Mouse (Mus musculus): Measurements from ENCODE around the gene Entpd2. TPM values are rescaled to one million over a fixed set of nuclear protein-coding genes. Genes with fewer than 3 reads are reported as not detected.

The Entpd2 gene
- polyA plus RNA-seq, 1 experiment from 2014 or later = 3.6 TPM

DNA sequence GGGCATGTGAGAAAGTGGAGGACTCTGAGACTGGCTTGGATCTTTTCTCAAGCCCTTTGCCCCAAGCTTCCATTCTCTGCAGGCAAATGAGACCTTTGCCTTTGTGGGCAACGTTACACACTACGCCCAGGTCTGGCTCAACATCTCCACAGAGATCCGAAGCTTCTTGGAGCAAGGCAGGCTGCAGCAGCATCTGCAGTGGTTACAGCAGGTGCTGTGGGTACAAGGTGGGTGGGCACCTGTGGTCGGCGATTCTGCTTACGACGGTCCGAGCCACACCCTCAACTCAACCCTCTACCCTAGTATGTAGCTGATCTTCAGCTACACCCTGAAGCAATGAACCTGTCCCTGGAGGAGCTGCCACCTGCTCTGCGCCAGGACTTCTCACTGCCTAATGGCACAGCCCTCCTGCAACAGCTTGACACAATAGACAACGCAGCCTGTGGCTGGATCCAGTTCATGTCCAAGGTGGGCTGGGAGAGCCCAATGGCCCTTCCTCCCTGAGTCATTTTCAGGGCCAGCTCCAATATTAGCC is 40.7 kb downstream of the Entpd2 start:
- no peak overlapping the region for H3K27ac ChIP-seq
- H3K4me1 ChIP-seq (replicated peaks) = peaks cover 9% of the 10 kb centered on the region
- H3K4me2 ChIP-seq = no peak overlapping the region
- H3K4me3 ChIP-seq = no peak overlapping the region
- whole genome bisulfite sequencing = 89% methylated on average over 10 of the region's 10 CpGs
- no peaks in the 10 kb centered on the region for H3K27me3 ChIP-seq
- H3K9me3 ChIP-seq = no peaks in the 10 kb centered on the region
- no peak for ATAC-seq (ENCODE audit: low FRiP score)
- H3K36me3 ChIP-seq = peaks cover 86% of the 10 kb centered on the region
- no peak overlapping the region for H3K9ac ChIP-seq

DNA sequence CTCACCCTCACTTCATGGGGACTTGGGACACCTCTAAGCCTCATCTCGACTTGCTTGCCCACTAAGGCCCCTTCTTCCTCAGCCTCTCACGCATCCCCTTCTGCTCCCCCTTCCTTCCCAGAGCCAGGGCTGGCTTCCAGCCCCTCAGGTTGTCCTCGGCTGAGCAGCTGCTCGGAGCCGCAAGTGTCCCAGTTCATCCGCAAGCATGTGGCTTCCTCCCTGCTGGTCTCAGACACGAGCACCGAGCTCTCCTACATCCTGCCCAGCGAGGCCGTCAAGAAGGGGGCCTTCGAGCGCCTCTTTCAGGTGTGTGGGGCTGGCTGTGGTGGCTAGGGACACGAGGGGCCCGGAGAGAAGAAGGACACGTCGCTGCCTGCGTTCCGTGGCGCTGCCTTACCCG is 45.4 kb downstream of the Entpd2 start:
- no peak overlapping the region for H3K9ac ChIP-seq
- H3K4me1 ChIP-seq (replicated peaks) = no peaks in the 10 kb centered on the region
- no peaks in the 10 kb centered on the region for H3K27me3 ChIP-seq
- H3K36me3 ChIP-seq = peaks cover 100% of the 10 kb centered on the region
- H3K9me3 ChIP-seq = no peaks in the 10 kb centered on the region
- no peak for ATAC-seq (ENCODE audit: low FRiP score)
- no peak overlapping the region for H3K4me2 ChIP-seq
- WGBS = 90% methylated on average over 20 of the region's 20 CpGs
- no peak overlapping the region for H3K27ac ChIP-seq
- H3K4me3 ChIP-seq = no peak overlapping the region

DNA sequence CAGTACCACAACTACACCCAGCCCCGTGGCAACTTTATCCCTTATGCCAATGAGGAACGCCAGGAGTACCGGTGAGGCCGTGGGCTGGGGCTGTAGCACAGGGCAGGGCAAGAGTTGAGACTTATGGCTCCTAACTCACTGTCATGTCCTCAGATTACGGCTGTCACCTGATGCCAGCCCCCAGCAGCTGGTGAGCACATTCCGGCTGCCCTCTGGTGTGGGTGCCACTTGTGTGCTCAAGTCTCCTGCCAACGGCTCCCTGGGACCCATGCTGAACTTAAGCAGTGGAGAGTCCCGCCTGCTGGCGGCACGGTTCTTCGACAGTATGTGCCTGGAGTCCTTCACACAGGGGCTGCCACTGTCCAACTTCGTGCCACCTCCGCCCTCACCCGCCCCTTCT is 47.0 kb downstream of the Entpd2 start:
- Histone ChIP-seq H3K36me3 (peaks cover 100% of the 10 kb centered on the region), H3K4me2 (no peak overlapping the region), H3K4me1 (replicated peaks) (no peaks in the 10 kb centered on the region), H3K4me3 (no peak overlapping the region), H3K9ac (no peak overlapping the region), H3K9me3 (no peaks in the 10 kb centered on the region), H3K27me3 (no peaks in the 10 kb centered on the region), H3K27ac (no peak overlapping the region)
- ATAC-seq (ENCODE audit: low FRiP score) = no peak
- WGBS = 90% methylated on average over 14 of the region's 14 CpGs

Small RNA genes lying within 50 kb of the gene (microRNA-seq; reads per million reads assigned to microRNA genes)
- gene Mir3087 = not detected

Other genes starting within 250 kb of the Entpd2 start
- gene Nrarp, start 215.1 kb upstream of the Entpd2 start, polyA plus RNA-seq (2015; fragmentation: Nextera tagmentation; extraction: Ambion mirVana) = 21.4 and 24.6 TPM in 2 replicates
- 1.6 and 1.9 TPM in 2 replicates for gene Tor4a, start 199.0 kb upstream of the Entpd2 start, polyA plus RNA-seq (2015; fragmentation: Nextera tagmentation; extraction: Ambion mirVana)
- 98.3 and 104 TPM in 2 replicates for gene Nelfb, start 184.4 kb upstream of the Entpd2 start, polyA plus RNA-seq (2015; fragmentation: Nextera tagmentation; extraction: Ambion mirVana)
- not detected in 2 replicates for gene Stpg3, start 181.2 kb upstream of the Entpd2 start, polyA plus RNA-seq (2015; fragmentation: Nextera tagmentation; extraction: Ambion mirVana)
- gene Fam166a, start 177.1 kb upstream of the Entpd2 start, polyA plus RNA-seq (2015; fragmentation: Nextera tagmentation; extraction: Ambion mirVana) = 0.40 and 1.3 TPM in 2 replicates
- 349 and 363 TPM in 2 replicates for gene Tubb4b, start 171.2 kb upstream of the Entpd2 start, polyA plus RNA-seq (2015; fragmentation: Nextera tagmentation; extraction: Ambion mirVana)
- gene Slc34a3, start 161.5 kb upstream of the Entpd2 start, polyA plus RNA-seq (2015; fragmentation: Nextera tagmentation; extraction: Ambion mirVana) = not detected in 2 replicates
- gene Rnf224, start 159.1 kb upstream of the Entpd2 start, polyA plus RNA-seq (2015; fragmentation: Nextera tagmentation; extraction: Ambion mirVana) = not detected in 2 replicates
- gene Rnf208, start 153.6 kb upstream of the Entpd2 start, polyA plus RNA-seq (2015; fragmentation: Nextera tagmentation; extraction: Ambion mirVana) = 90.3 and 92.4 TPM in 2 replicates
- 0.26 TPM in 1 of 2 replicates, not detected in the other for gene Cysrt1, start 153.4 kb upstream of the Entpd2 start, polyA plus RNA-seq (2015; fragmentation: Nextera tagmentation; extraction: Ambion mirVana)
- gene AL732309.1, start 149.0 kb upstream of the Entpd2 start, polyA plus RNA-seq (2015; fragmentation: Nextera tagmentation; extraction: Ambion mirVana) = 5.1 and 6.2 TPM in 2 replicates
- gene Tmem203, start 140.4 kb upstream of the Entpd2 start, polyA plus RNA-seq (2015; fragmentation: Nextera tagmentation; extraction: Ambion mirVana) = 18.6 and 20.9 TPM in 2 replicates
- 16.2 and 17.6 TPM in 2 replicates for gene Tprn, start 133.3 kb upstream of the Entpd2 start, polyA plus RNA-seq (2015; fragmentation: Nextera tagmentation; extraction: Ambion mirVana)
- gene Ssna1, start 123.4 kb upstream of the Entpd2 start, polyA plus RNA-seq (2015; fragmentation: Nextera tagmentation; extraction: Ambion mirVana) = 189 and 199 TPM in 2 replicates
- 143 TPM in 2 replicates for gene Anapc2, start 123.4 kb upstream of the Entpd2 start, polyA plus RNA-seq (2015; fragmentation: Nextera tagmentation; extraction: Ambion mirVana)
- gene Tmem210, start 107.7 kb upstream of the Entpd2 start, polyA plus RNA-seq (2015; fragmentation: Nextera tagmentation; extraction: Ambion mirVana) = not detected in 2 replicates
- gene Lrrc26, start 106.0 kb upstream of the Entpd2 start, polyA plus RNA-seq (2015; fragmentation: Nextera tagmentation; extraction: Ambion mirVana) = 0.22 TPM in 1 of 2 replicates, not detected in the other
- 22.5 and 24.5 TPM in 2 replicates for gene Grin1, start 76.7 kb upstream of the Entpd2 start, polyA plus RNA-seq (2015; fragmentation: Nextera tagmentation; extraction: Ambion mirVana)
- gene Man1b1, start 63.5 kb upstream of the Entpd2 start, polyA plus RNA-seq (2015; fragmentation: Nextera tagmentation; extraction: Ambion mirVana) = 50.0 and 59.8 TPM in 2 replicates
- 22.8 and 23.0 TPM in 2 replicates for gene Dpp7, start 39.5 kb upstream of the Entpd2 start, polyA plus RNA-seq (2015; fragmentation: Nextera tagmentation; extraction: Ambion mirVana)
- 5.2 and 6.2 TPM in 2 replicates for gene Uap1l1, start 30.2 kb upstream of the Entpd2 start, polyA plus RNA-seq (2015; fragmentation: Nextera tagmentation; extraction: Ambion mirVana)
- gene Sapcd2, start 23.6 kb upstream of the Entpd2 start, polyA plus RNA-seq (2015; fragmentation: Nextera tagmentation; extraction: Ambion mirVana) = 9.6 and 16.5 TPM in 2 replicates
- gene Npdc1, start 3.5 kb downstream of the Entpd2 start, polyA plus RNA-seq (2015; fragmentation: Nextera tagmentation; extraction: Ambion mirVana) = 411 and 423 TPM in 2 replicates
- 0.19 TPM in 1 of 2 replicates, not detected in the other for gene Fut7, start 27.4 kb downstream of the Entpd2 start, polyA plus RNA-seq (2015; fragmentation: Nextera tagmentation; extraction: Ambion mirVana)
- gene Abca2, start 32.8 kb downstream of the Entpd2 start, polyA plus RNA-seq (2015; fragmentation: Nextera tagmentation; extraction: Ambion mirVana) = 10.0 and 11.6 TPM in 2 replicates
- 3.4 and 3.7 TPM in 2 replicates for gene Clic3, start 61.0 kb downstream of the Entpd2 start, polyA plus RNA-seq (2015; fragmentation: Nextera tagmentation; extraction: Ambion mirVana)
- 91.6 and 98.8 TPM in 2 replicates for gene Paxx, start 65.2 kb downstream of the Entpd2 start, polyA plus RNA-seq (2015; fragmentation: Nextera tagmentation; extraction: Ambion mirVana)
- 50.3 and 50.5 TPM in 2 replicates for gene Ptgds, start 74.2 kb downstream of the Entpd2 start, polyA plus RNA-seq (2015; fragmentation: Nextera tagmentation; extraction: Ambion mirVana)
- not detected in 2 replicates for gene Lcn12, start 98.0 kb downstream of the Entpd2 start, polyA plus RNA-seq (2015; fragmentation: Nextera tagmentation; extraction: Ambion mirVana)
- 119 and 125 TPM in 2 replicates for gene Fbxw5, start 104.9 kb downstream of the Entpd2 start, polyA plus RNA-seq (2015; fragmentation: Nextera tagmentation; extraction: Ambion mirVana)
- gene C8g, start 105.8 kb downstream of the Entpd2 start, polyA plus RNA-seq (2015; fragmentation: Nextera tagmentation; extraction: Ambion mirVana) = 5.4 and 5.5 TPM in 2 replicates
- 21.1 and 21.2 TPM in 2 replicates for gene Traf2, start 151.1 kb downstream of the Entpd2 start, polyA plus RNA-seq (2015; fragmentation: Nextera tagmentation; extraction: Ambion mirVana)
- gene Edf1, start 162.0 kb downstream of the Entpd2 start, polyA plus RNA-seq (2015; fragmentation: Nextera tagmentation; extraction: Ambion mirVana) = 409 and 436 TPM in 2 replicates
- 2.3 and 2.6 TPM in 2 replicates for gene Mamdc4, start 179.0 kb downstream of the Entpd2 start, polyA plus RNA-seq (2015; fragmentation: Nextera tagmentation; extraction: Ambion mirVana)
- 179 and 182 TPM in 2 replicates for gene Phpt1, start 179.3 kb downstream of the Entpd2 start, polyA plus RNA-seq (2015; fragmentation: Nextera tagmentation; extraction: Ambion mirVana)
- gene Ajm1, start 185.9 kb downstream of the Entpd2 start, polyA plus RNA-seq (2015; fragmentation: Nextera tagmentation; extraction: Ambion mirVana) = 8.1 and 8.2 TPM in 2 replicates
- 67.9 and 75.5 TPM in 2 replicates for gene Rabl6, start 212.6 kb downstream of the Entpd2 start, polyA plus RNA-seq (2015; fragmentation: Nextera tagmentation; extraction: Ambion mirVana)
- gene Ccdc183, start 221.8 kb downstream of the Entpd2 start, polyA plus RNA-seq (2015; fragmentation: Nextera tagmentation; extraction: Ambion mirVana) = 0.21 and 0.25 TPM in 2 replicates
- 35.0 and 42.2 TPM in 2 replicates for gene Tmem141, start 226.1 kb downstream of the Entpd2 start, polyA plus RNA-seq (2015; fragmentation: Nextera tagmentation; extraction: Ambion mirVana)
- gene Fcna, start 232.2 kb downstream of the Entpd2 start, polyA plus RNA-seq (2015; fragmentation: Nextera tagmentation; extraction: Ambion mirVana) = 2.5 and 3.3 TPM in 2 replicates